In genomic region chr4:130794771-130795170, GRCm38 (mm10) we compare ENCODE assay signal across 9 mouse cellular contexts. TPM values are rescaled to one million over a fixed set of nuclear protein-coding genes. Genes with fewer than 3 reads are reported as not detected.
DNase-seq lines count a peak whose midpoint lies in the region; ATAC-seq lines count a peak whose summit lies in the region.
"Had no signal": no experiment of that assay in that cellular context is flagged by ENCODE, and none has a peak within 500 bp of the region (broad histone marks: within the 10 kb centered on the region; RNA-seq: fewer than 3 reads in every experiment).

No protein-coding gene starts in this region.

- no peak overlapping the region for H3K27ac ChIP-seq in midbrain, embryonic 12.5 days (replicated peaks)
- no peak overlapping the region for H3K27ac ChIP-seq in midbrain, embryonic 10.5 days (replicated peaks)
- no peak overlapping the region for H3K27ac ChIP-seq in limb, embryonic 12.5 days
- H3K27ac ChIP-seq in stomach, embryonic 15.5 days, result no peak overlapping the region

- 0 out of 2 replicates have a peak overlapping the region, but pooled peaks have one; percentile 6 for H3K9ac ChIP-seq in midbrain, embryonic 12.5 days (replicated peaks)
- no peak overlapping the region for H3K9ac ChIP-seq in limb, embryonic 12.5 days (replicated peaks)
- no peak overlapping the region for H3K9ac ChIP-seq in stomach, embryonic 15.5 days

- H3K4me1 ChIP-seq in midbrain, embryonic 12.5 days, result peaks cover 52% of the 10 kb centered on the region
- H3K4me1 ChIP-seq in midbrain, embryonic 10.5 days, result peaks cover 57% of the 10 kb centered on the region
- H3K4me1 ChIP-seq in limb, embryonic 12.5 days (replicated peaks), result peaks cover 53% of the 10 kb centered on the region
- H3K4me1 ChIP-seq in stomach, embryonic 15.5 days, result peaks cover 51% of the 10 kb centered on the region

- no peaks in the 10 kb centered on the region for H3K36me3 ChIP-seq in midbrain, embryonic 12.5 days
- H3K36me3 ChIP-seq in midbrain, embryonic 10.5 days, result no peaks in the 10 kb centered on the region
- H3K36me3 ChIP-seq in limb, embryonic 12.5 days, result no peaks in the 10 kb centered on the region
- no peaks in the 10 kb centered on the region for H3K36me3 ChIP-seq in stomach, embryonic 15.5 days

- ATAC-seq in midbrain, embryonic 12.5 days (ENCODE audit: low FRiP score, low read depth), result no peak
- ATAC-seq in limb, embryonic 12.5 days (ENCODE audit: insufficient number of reproducible peaks, insufficient read depth, low FRiP score, low TSS enrichment, low read depth), result no peak
- ATAC-seq in stomach, embryonic 15.5 days (ENCODE audit: insufficient read depth, low FRiP score, low read depth), result no peak
- no peak for ATAC-seq in frontal cortex, adult (ENCODE audit: low TSS enrichment)

- H3K27me3 ChIP-seq in midbrain, embryonic 12.5 days, result peaks cover 43% of the 10 kb centered on the region
- H3K27me3 ChIP-seq in midbrain, embryonic 10.5 days (ENCODE audit: low read depth, poor library complexity, severe bottlenecking), result peaks cover 50% of the 10 kb centered on the region
- H3K27me3 ChIP-seq in limb, embryonic 12.5 days, result 0 out of 2 replicates have a peak, but pooled peaks cover 5% of the 10 kb centered on the region
- H3K27me3 ChIP-seq in stomach, embryonic 15.5 days (replicated peaks), result 0 out of 2 replicates have a peak, but pooled peaks cover 5% of the 10 kb centered on the region

- no peaks in the 10 kb centered on the region for H3K9me3 ChIP-seq in midbrain, embryonic 12.5 days
- H3K9me3 ChIP-seq in midbrain, embryonic 10.5 days (replicated peaks), result no peaks in the 10 kb centered on the region
- no peaks in the 10 kb centered on the region for H3K9me3 ChIP-seq in limb, embryonic 12.5 days
- H3K9me3 ChIP-seq in stomach, embryonic 15.5 days, result no peaks in the 10 kb centered on the region

- DNase-seq in adrenal gland, adult 8-10 months, result peak; percentile 35
- no peak for DNase-seq in adrenal gland, postnatal 14 days
- no peak for DNase-seq in midbrain, embryonic 10.5 days (ENCODE audit: low spot score)
- DNase-seq in urinary bladder, postnatal 4 days (ENCODE audit: low spot score in 2 of 2), result no peak
- DNase-seq: kidney, adult 11 months had no signal

- H3K4me3 ChIP-seq in midbrain, embryonic 12.5 days, result peak overlapping the region; percentile 4
- H3K4me3 ChIP-seq in midbrain, embryonic 10.5 days, result no peak overlapping the region
- 0 out of 2 replicates have a peak overlapping the region, but pooled peaks have one; percentile 7 for H3K4me3 ChIP-seq in limb, embryonic 12.5 days (replicated peaks)
- no peak overlapping the region for H3K4me3 ChIP-seq in stomach, embryonic 15.5 days (replicated peaks)

- H3K4me2 ChIP-seq in midbrain, embryonic 12.5 days (replicated peaks), result peak overlapping the region; percentile 34
- H3K4me2 ChIP-seq in limb, embryonic 12.5 days, result peak overlapping the region; percentile 34; the same call in 1 of the 2 replicates
- 0 out of 2 replicates have a peak overlapping the region, but pooled peaks have one; percentile 6 for H3K4me2 ChIP-seq in stomach, embryonic 15.5 days

- 54% methylated on average over 4 of the region's 4 CpGs for WGBS in midbrain, embryonic 12.5 days
- WGBS in midbrain, embryonic 10.5 days, result 66% methylated on average over 4 of the region's 4 CpGs
- 47% methylated on average over 4 of the region's 4 CpGs for WGBS in limb, embryonic 12.5 days
- WGBS in stomach, embryonic 15.5 days, result 48% methylated on average over 4 of the region's 4 CpGs

RNA-seq across cellular contexts. Expression of gene Sdc3, which starts 2.4 kb away (rescaled TPM):
- 100 to 1,000 TPM; 332 to 626 (median 448) TPM for total RNA-seq in adrenal gland, adult 8-10 months (2022)
- 233 and 245 TPM in 2 replicates for total RNA-seq in adrenal gland, postnatal 14 days (2021)
- polyA plus RNA-seq in midbrain, embryonic 12.5 days (2016; fragmentation: Nextera tagmentation; extraction: Ambion mirVana), result 46.5 and 52.1 TPM in 2 replicates
- polyA plus RNA-seq in midbrain, embryonic 10.5 days (2016; fragmentation: Nextera tagmentation; extraction: Ambion mirVana), result 21.3 and 28.5 TPM in 2 replicates
- 30.6 and 42.1 TPM in 2 replicates for polyA plus RNA-seq in limb, embryonic 12.5 days (2016; fragmentation: Nextera tagmentation; extraction: Ambion mirVana)
- polyA plus RNA-seq in stomach, embryonic 15.5 days (2015; fragmentation: Nextera tagmentation; extraction: Ambion mirVana), result 24.4 and 26.3 TPM in 2 replicates

Comparison
In these comparisons a context has a peak if more than half of its experiments do, and no peak if none do; other contexts are left out.
1. H3K4me3 ChIP-seq: peak in midbrain, embryonic 12.5 days (single experiment) and limb, embryonic 12.5 days (single experiment); none in midbrain, embryonic 10.5 days (single experiment) and stomach, embryonic 15.5 days (single experiment).
2. Peak in every context shown above with its lines, with median percentiles within 50 percentile points of each other: H3K4me2 ChIP-seq.